Mouse (Mus musculus): Measurements from ENCODE around the gene Foxa3. TPM values are rescaled to one million over a fixed set of nuclear protein-coding genes. Genes with fewer than 3 reads are reported as not detected.
A peak's percentile ranks its signal among the peaks of the same experiment; 100 is the strongest.

Foxa3 gene
- polyA plus RNA-seq, 1 experiment from 2014 or later, result 3.8 TPM

GRCm38 (mm10) chr7:19024096-19024506 lies 763 bp upstream of the Foxa3 start, which contains the start of gene Sympk:
TSS of gene Sympk (plus strand) at chr7:19024377.
- H3K36me3 ChIP-seq, result peaks cover 5% of the 10 kb centered on the region
- H3K9ac ChIP-seq, result peak within 1 kb of the TSS; percentile 89
- peaks cover 40% of the 10 kb centered on the region for H3K27me3 ChIP-seq
- peak within 1 kb of the TSS; percentile 81 for H3K4me2 ChIP-seq
- peaks cover 29% of the 10 kb centered on the region for H3K4me1 ChIP-seq
- H3K4me3 ChIP-seq, result peak within 1 kb of the TSS; percentile 95
- ATAC-seq (ENCODE audit: insufficient number of reproducible peaks, low FRiP score, low TSS enrichment, low read depth), result peak; percentile 92
- H3K27ac ChIP-seq, result peak within 1 kb of the TSS; percentile 61
- under 1% methylated on average over 42 of the region's 50 CpGs for WGBS
- no peaks in the 10 kb centered on the region for H3K9me3 ChIP-seq

- no peaks in the 10 kb centered on the region for H3K36me3 ChIP-seq
- no peak overlapping the region for H3K27ac ChIP-seq
- no peak for ATAC-seq (ENCODE audit: insufficient number of reproducible peaks, low FRiP score, low TSS enrichment, low read depth)
- 0 out of 2 replicates have a peak overlapping the region, but pooled peaks have one; percentile 10 for H3K9ac ChIP-seq
- no peaks in the 10 kb centered on the region for H3K9me3 ChIP-seq
- H3K27me3 ChIP-seq, result peaks cover 40% of the 10 kb centered on the region
- H3K4me2 ChIP-seq, result peak overlapping the region; percentile 14
- peaks cover 25% of the 10 kb centered on the region for H3K4me1 ChIP-seq
- H3K4me3 ChIP-seq, result peak overlapping the region; percentile 95
- 50% methylated on average over 18 of the region's 18 CpGs for WGBS
These were observed 964 bp downstream of the Foxa3 start for GRCm38 (mm10) chr7:19022189-19022958.

GRCm38 (mm10) chr7:19021048-19021447 lies 2.3 kb downstream of the Foxa3 start:
- no peak overlapping the region for H3K9ac ChIP-seq
- no peak overlapping the region for H3K27ac ChIP-seq
- no peaks in the 10 kb centered on the region for H3K36me3 ChIP-seq
- no peak for ATAC-seq (ENCODE audit: insufficient number of reproducible peaks, low FRiP score, low TSS enrichment, low read depth)
- H3K27me3 ChIP-seq, result peaks cover 40% of the 10 kb centered on the region
- H3K4me3 ChIP-seq, result no peak overlapping the region
- 12% methylated on average over 8 of the region's 8 CpGs for WGBS
- H3K4me1 ChIP-seq, result peaks cover 20% of the 10 kb centered on the region
- H3K9me3 ChIP-seq, result no peaks in the 10 kb centered on the region
- H3K4me2 ChIP-seq, result peak overlapping the region; percentile 14; the same call in 1 of the 2 replicates

GRCm38 (mm10) chr7:19017909-19018308 lies 5.4 kb downstream of the Foxa3 start:
- Histone ChIP-seq H3K4me3 (no peak overlapping the region), H3K9ac (no peak overlapping the region), H3K4me2 (no peak overlapping the region), H3K9me3 (no peaks in the 10 kb centered on the region), H3K27me3 (peaks cover 29% of the 10 kb centered on the region), H3K4me1 (no peaks in the 10 kb centered on the region; the same call in 1 of the 2 replicates), H3K36me3 (no peaks in the 10 kb centered on the region), H3K27ac (no peak overlapping the region)
- 87% methylated on average over 7 of the region's 7 CpGs for WGBS
- ATAC-seq (ENCODE audit: insufficient number of reproducible peaks, low FRiP score, low TSS enrichment, low read depth), result no peak

GRCm38 (mm10) chr7:19016042-19016441 lies 7.3 kb downstream of the Foxa3 start:
- no peaks in the 10 kb centered on the region for H3K36me3 ChIP-seq
- no peak overlapping the region for H3K9ac ChIP-seq
- H3K27ac ChIP-seq, result no peak overlapping the region
- H3K4me1 ChIP-seq, result peaks cover 15% of the 10 kb centered on the region
- no peak overlapping the region for H3K4me2 ChIP-seq
- H3K27me3 ChIP-seq, result peaks cover 11% of the 10 kb centered on the region
- no peak for ATAC-seq (ENCODE audit: insufficient number of reproducible peaks, low FRiP score, low TSS enrichment, low read depth)
- WGBS, result 82% methylated on average over 4 of the region's 4 CpGs
- no peak overlapping the region for H3K4me3 ChIP-seq
- H3K9me3 ChIP-seq, result no peaks in the 10 kb centered on the region

GRCm38 (mm10) chr7:19014452-19014851 lies 8.9 kb downstream of the Foxa3 start:
- no peak for ATAC-seq (ENCODE audit: insufficient number of reproducible peaks, low FRiP score, low TSS enrichment, low read depth)
- Histone ChIP-seq H3K9ac (no peak overlapping the region), H3K27me3 (no peaks in the 10 kb centered on the region), H3K4me1 (peaks cover 15% of the 10 kb centered on the region), H3K36me3 (no peaks in the 10 kb centered on the region), H3K9me3 (no peaks in the 10 kb centered on the region), H3K4me2 (no peak overlapping the region), H3K27ac (no peak overlapping the region), H3K4me3 (no peak overlapping the region)
- 57% methylated on average over 15 of the region's 15 CpGs for WGBS

GRCm38 (mm10) chr7:19012882-19013281 lies 10.5 kb downstream of the Foxa3 start:
- no peak overlapping the region for H3K4me2 ChIP-seq
- ATAC-seq (ENCODE audit: insufficient number of reproducible peaks, low FRiP score, low TSS enrichment, low read depth), result no peak
- H3K36me3 ChIP-seq, result peaks cover 2% of the 10 kb centered on the region; the same call in 1 of the 2 replicates
- H3K27ac ChIP-seq, result peak overlapping the region; percentile 84
- no peaks in the 10 kb centered on the region for H3K27me3 ChIP-seq
- no peak overlapping the region for H3K4me3 ChIP-seq
- peaks cover 17% of the 10 kb centered on the region for H3K4me1 ChIP-seq
- H3K9ac ChIP-seq, result no peak overlapping the region
- H3K9me3 ChIP-seq, result no peaks in the 10 kb centered on the region
- 42% methylated on average over 2 of the region's 2 CpGs for WGBS

- under 1% methylated on average over 31 of the region's 31 CpGs for WGBS
- no peaks in the 10 kb centered on the region for H3K27me3 ChIP-seq
- peaks cover 9% of the 10 kb centered on the region for H3K36me3 ChIP-seq
- H3K9ac ChIP-seq, result peak overlapping the region; percentile 47; the same call in 1 of the 2 replicates
- peak overlapping the region; percentile 37 for H3K4me3 ChIP-seq
- ATAC-seq (ENCODE audit: insufficient number of reproducible peaks, low FRiP score, low TSS enrichment, low read depth), result peak; percentile 66; the same call in 1 of the 2 replicates
- peak overlapping the region; percentile 84 for H3K27ac ChIP-seq
- peak overlapping the region; percentile 66 for H3K4me2 ChIP-seq
- no peaks in the 10 kb centered on the region for H3K9me3 ChIP-seq
- peaks cover 24% of the 10 kb centered on the region for H3K4me1 ChIP-seq
These were observed 11.2 kb downstream of the Foxa3 start for GRCm38 (mm10) chr7:19012025-19012621.

GRCm38 (mm10) chr7:19010581-19010980 lies 12.8 kb downstream of the Foxa3 start:
- H3K27me3 ChIP-seq, result no peaks in the 10 kb centered on the region
- ATAC-seq (ENCODE audit: insufficient number of reproducible peaks, low FRiP score, low TSS enrichment, low read depth), result no peak
- H3K27ac ChIP-seq, result no peak overlapping the region
- H3K36me3 ChIP-seq, result peaks cover 22% of the 10 kb centered on the region
- no peak overlapping the region for H3K4me2 ChIP-seq
- no peaks in the 10 kb centered on the region for H3K9me3 ChIP-seq
- H3K4me3 ChIP-seq, result no peak overlapping the region
- H3K9ac ChIP-seq, result no peak overlapping the region
- peaks cover 40% of the 10 kb centered on the region for H3K4me1 ChIP-seq
- WGBS, result 78% methylated on average over 7 of the region's 7 CpGs

- H3K36me3 ChIP-seq, result peaks cover 28% of the 10 kb centered on the region
- no peak overlapping the region for H3K4me3 ChIP-seq
- no peaks in the 10 kb centered on the region for H3K9me3 ChIP-seq
- peaks cover 55% of the 10 kb centered on the region for H3K4me1 ChIP-seq
- no peak overlapping the region for H3K27ac ChIP-seq
- no peak overlapping the region for H3K9ac ChIP-seq
- H3K27me3 ChIP-seq, result no peaks in the 10 kb centered on the region
- no peak overlapping the region for H3K4me2 ChIP-seq
- no peak for ATAC-seq (ENCODE audit: insufficient number of reproducible peaks, low FRiP score, low TSS enrichment, low read depth)
- 78% methylated on average over 13 of the region's 13 CpGs for WGBS
These were observed 16.0 kb downstream of the Foxa3 start for GRCm38 (mm10) chr7:19007026-19007977.

GRCm38 (mm10) chr7:19006476-19006875 lies 16.9 kb downstream of the Foxa3 start:
- no peak overlapping the region for H3K9ac ChIP-seq
- H3K27ac ChIP-seq, result no peak overlapping the region
- peak overlapping the region; percentile 97 for H3K4me2 ChIP-seq
- peak overlapping the region; percentile 82 for H3K4me3 ChIP-seq
- H3K27me3 ChIP-seq, result no peaks in the 10 kb centered on the region
- no peak for ATAC-seq (ENCODE audit: insufficient number of reproducible peaks, low FRiP score, low TSS enrichment, low read depth)
- peaks cover 28% of the 10 kb centered on the region for H3K36me3 ChIP-seq
- H3K9me3 ChIP-seq, result no peaks in the 10 kb centered on the region
- WGBS, result 9% methylated on average over 12 of the region's 12 CpGs
- peaks cover 52% of the 10 kb centered on the region for H3K4me1 ChIP-seq

All from limb, embryonic 15.5 days (tissue).